Mouse (Mus musculus) testis, adult 2 months (tissue): ENCODE data around the gene Pofut2.

ENCODE experiments used
- CTCF ChIP-seq: fragments of 200-500 bp; IDR thresholded peaks from 2 replicates; pipeline ENCODE4 v1.5.1; 2012; ENCODE audit warnings: low read depth, mild to moderate bottlenecking, inconsistent platforms, low read length, moderate library complexity; ENCODE audit not compliant: control insufficient read depth, insufficient read depth, insufficient replicate concordance
- POLR2A ChIP-seq: fragments of 200-500 bp; IDR thresholded peaks from 2 replicates; pipeline ENCODE4 v1.6.1; 2012; ENCODE audit warnings: low read depth, mild to moderate bottlenecking, inconsistent platforms, low read length, moderate library complexity; ENCODE audit not compliant: control insufficient read depth

GRCm38 (mm10) chr10:77288639-77289195, 29.7 kb downstream of the Pofut2 start:
- no peak for TF ChIP-seq CTCF
- TF ChIP-seq POLR2A = no peak
